Mouse (Mus musculus) kidney, postnatal 25 days (tissue): ENCODE results near the gene Cdc42ep4.
A peak's percentile ranks its signal among the peaks of the same experiment; 100 is the strongest.

Experiments used
- DNase-seq, 2 experiments: peaks; one replicate each; pipeline ENCODE4 v3.0.0; 2021; ENCODE audit warnings: mixed read lengths in 2 of 2

Gene Cdc42ep4

GRCm38 (mm10) chr11:113682897-113683626 lies 68.6 kb downstream of the Cdc42ep4 start:
- DNase-seq, result peak; percentile 58 to 80

DNA sequence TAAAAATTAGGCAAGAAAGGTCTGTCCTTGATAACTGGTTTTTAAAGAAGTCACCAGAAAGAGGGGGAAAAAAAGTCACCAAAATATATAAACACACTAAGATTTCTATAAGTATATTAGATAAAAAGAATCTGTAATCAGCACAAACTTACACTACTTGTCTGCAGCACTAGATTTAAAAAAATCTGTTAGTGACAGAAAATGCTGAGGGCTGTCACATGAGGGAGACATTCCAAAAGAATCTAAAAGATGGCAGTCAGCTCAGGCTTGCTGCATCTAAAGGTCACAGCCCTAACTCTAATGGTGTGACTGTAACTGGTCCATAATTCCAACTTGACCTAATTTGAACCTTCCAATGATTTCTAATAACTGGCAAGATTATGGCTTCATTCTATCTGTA lies 69.7 kb downstream of the Cdc42ep4 start:
- DNase-seq, result no peak

- DNase-seq, result no peak
These were observed 70.7 kb downstream of the Cdc42ep4 start for GRCm38 (mm10) chr11:113680954-113681353.

DNA sequence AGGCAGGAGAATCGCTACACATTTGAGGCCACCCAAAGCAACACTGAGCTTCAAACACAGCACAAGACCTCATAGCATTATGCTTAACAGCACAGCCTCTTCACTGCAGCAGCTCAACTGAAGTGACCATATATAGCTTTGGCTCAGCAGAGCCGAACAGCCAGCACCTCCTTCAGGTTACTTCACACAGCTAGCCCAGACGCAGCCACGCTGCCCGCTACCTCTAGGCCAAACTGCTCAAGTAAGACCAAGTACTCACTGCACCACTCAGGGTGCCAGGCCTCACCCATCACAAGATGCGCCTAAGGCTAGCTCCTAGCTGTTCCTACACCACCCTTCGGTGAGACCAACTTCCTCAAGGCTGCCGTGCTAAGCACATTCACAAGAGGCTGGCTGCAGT lies 73.3 kb downstream of the Cdc42ep4 start:
- DNase-seq, result peak; percentile 35 to 68

GRCm38 (mm10) chr11:113677378-113677777 lies 74.3 kb downstream of the Cdc42ep4 start:
- no peak for DNase-seq
